Mouse (Mus musculus): ENCODE results near the gene Rbl2. TPM values are rescaled to one million over a fixed set of nuclear protein-coding genes. Genes with fewer than 3 reads are reported as not detected.
A peak's percentile ranks its signal among the peaks of the same experiment; 100 is the strongest.

Gene Rbl2
- polyA plus RNA-seq, 1 experiment from 2014 or later = 17.3 TPM

DNA sequence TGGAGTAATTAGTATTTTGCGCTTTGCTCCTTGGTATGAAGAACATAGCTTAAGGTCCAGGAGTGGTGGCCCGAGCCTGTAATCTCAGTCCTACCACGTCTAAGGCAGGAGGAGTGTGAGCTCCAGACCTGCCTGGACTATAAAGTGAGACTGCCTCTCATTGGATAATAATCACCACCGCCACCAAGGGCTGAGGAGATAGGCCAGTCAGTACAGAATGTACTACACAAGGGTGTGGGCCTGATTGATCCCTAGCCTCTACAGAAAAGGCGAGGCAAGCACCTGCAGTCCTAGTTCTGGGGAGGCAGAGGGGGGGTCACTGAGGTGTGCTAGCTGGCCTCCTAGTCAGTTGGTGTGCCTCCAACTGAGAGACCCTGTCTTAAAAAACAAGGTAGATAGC lies 44.6 kb downstream of the Rbl2 start:
- no peaks in the 10 kb centered on the region for H3K9me3 ChIP-seq
- no peaks in the 10 kb centered on the region for H3K4me1 ChIP-seq
- no peak overlapping the region for H3K4me2 ChIP-seq
- H3K4me3 ChIP-seq (replicated peaks) = no peak overlapping the region
- peaks cover 47% of the 10 kb centered on the region for H3K36me3 ChIP-seq (replicated peaks)
- no peak overlapping the region for H3K9ac ChIP-seq
- H3K27ac ChIP-seq = no peak overlapping the region
- no peak for ATAC-seq (ENCODE audit: low FRiP score)
- WGBS = 92% methylated on average over 5 of the region's 5 CpGs
- H3K27me3 ChIP-seq = no peaks in the 10 kb centered on the region

DNA sequence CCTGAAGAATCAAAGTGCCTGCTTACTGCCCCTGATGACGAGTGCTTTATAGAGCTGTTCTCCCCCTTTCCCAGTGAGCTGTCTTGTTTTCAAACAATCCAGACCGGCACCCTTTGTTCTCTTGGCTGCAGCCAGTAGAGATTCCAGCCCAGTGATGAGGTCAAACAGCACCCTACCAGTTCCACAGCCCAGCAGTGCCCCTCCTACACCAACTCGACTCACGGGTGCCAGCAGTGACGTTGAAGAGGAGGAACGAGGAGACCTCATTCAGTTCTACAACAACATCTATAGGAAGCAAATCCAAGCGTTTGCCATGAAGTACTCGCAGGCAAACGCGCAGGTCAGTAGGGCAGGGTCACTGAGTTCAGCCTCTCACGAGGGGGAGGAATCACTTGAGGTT lies 45.1 kb downstream of the Rbl2 start:
- Histone ChIP-seq H3K9me3 (no peaks in the 10 kb centered on the region), H3K36me3 (replicated peaks) (peaks cover 52% of the 10 kb centered on the region), H3K4me2 (no peak overlapping the region), H3K4me3 (replicated peaks) (no peak overlapping the region), H3K27ac (no peak overlapping the region), H3K9ac (no peak overlapping the region), H3K27me3 (no peaks in the 10 kb centered on the region), H3K4me1 (no peaks in the 10 kb centered on the region)
- ATAC-seq (ENCODE audit: low FRiP score) = no peak
- 85% methylated on average over 11 of the region's 11 CpGs for WGBS

DNA sequence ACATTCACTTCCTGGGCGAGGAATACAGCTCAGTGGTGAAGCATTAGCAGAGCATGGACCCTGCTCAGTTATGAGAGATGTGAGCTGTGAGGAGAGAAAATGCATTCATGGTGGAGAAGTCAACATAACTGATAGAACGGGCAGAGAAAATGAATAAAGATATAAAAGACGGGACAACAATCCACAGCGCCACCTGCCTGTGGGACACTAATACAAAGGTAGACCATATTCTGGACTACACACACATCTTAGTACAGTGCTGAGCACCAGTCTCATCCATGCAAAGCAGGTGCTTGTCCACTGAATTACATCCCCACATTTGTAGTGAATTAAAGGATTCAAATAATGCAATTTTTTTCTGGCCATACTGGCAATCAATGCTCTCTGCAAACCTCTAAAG lies 47.7 kb downstream of the Rbl2 start:
- ATAC-seq (ENCODE audit: low FRiP score) = no peak
- no peaks in the 10 kb centered on the region for H3K27me3 ChIP-seq
- H3K4me3 ChIP-seq (replicated peaks) = no peak overlapping the region
- H3K27ac ChIP-seq = no peak overlapping the region
- no peaks in the 10 kb centered on the region for H3K4me1 ChIP-seq
- H3K36me3 ChIP-seq (replicated peaks) = peaks cover 68% of the 10 kb centered on the region
- no peaks in the 10 kb centered on the region for H3K9me3 ChIP-seq
- WGBS = 93% methylated on average over 4 of the region's 4 CpGs
- H3K9ac ChIP-seq = no peak overlapping the region
- no peak overlapping the region for H3K4me2 ChIP-seq

DNA sequence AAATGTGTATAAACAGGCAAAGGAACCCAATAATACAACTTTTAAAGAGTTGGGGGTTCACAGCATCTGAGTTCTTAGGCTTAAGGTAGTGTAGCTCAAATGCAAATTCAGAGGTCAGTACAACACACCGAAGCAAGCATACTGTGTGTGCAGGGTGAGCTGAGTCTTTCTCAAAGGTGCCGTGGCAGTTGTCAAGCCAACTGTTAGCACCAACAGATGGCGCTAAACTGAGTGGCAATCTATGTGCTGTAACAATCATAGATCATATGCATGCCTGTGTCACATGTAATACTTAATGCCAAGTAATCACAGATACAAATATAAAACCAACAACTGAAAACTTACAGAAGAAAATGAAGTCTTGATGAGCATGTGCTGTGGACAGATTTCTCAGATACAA lies 48.3 kb downstream of the Rbl2 start:
- no peaks in the 10 kb centered on the region for H3K9me3 ChIP-seq
- 78% methylated on average over 3 of the region's 3 CpGs for WGBS
- peaks cover 69% of the 10 kb centered on the region for H3K36me3 ChIP-seq (replicated peaks)
- H3K4me1 ChIP-seq = no peaks in the 10 kb centered on the region
- no peak overlapping the region for H3K4me2 ChIP-seq
- no peak overlapping the region for H3K4me3 ChIP-seq (replicated peaks)
- H3K9ac ChIP-seq = no peak overlapping the region
- H3K27me3 ChIP-seq = no peaks in the 10 kb centered on the region
- no peak overlapping the region for H3K27ac ChIP-seq
- no peak for ATAC-seq (ENCODE audit: low FRiP score)

DNA sequence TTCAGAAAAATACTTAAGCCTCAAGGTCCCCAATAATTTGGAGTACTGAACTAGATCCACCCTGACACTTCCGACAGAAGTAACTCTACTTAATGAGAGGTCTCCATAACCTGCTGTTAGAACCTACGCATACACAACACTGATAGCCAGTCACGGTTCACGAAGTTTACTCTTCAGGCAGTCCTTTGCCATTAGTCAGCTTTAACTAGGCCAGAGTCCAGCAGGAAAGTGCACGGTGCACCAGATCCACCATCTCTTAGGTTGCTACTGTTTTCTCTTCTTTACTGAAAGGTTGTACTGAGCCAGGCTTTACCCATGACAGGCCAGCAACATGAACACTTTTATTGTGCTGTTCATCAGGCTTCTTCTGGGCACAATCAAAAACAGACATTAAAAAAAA lies 54.5 kb downstream of the Rbl2 start:
- ATAC-seq (ENCODE audit: low FRiP score) = no peak
- Histone ChIP-seq H3K4me3 (replicated peaks) (no peak overlapping the region), H3K36me3 (replicated peaks) (peaks cover 89% of the 10 kb centered on the region), H3K27ac (no peak overlapping the region), H3K27me3 (no peaks in the 10 kb centered on the region), H3K4me1 (no peaks in the 10 kb centered on the region), H3K9me3 (no peaks in the 10 kb centered on the region), H3K4me2 (no peak overlapping the region), H3K9ac (no peak overlapping the region)
- WGBS = 95% methylated on average over 5 of the region's 5 CpGs

DNA sequence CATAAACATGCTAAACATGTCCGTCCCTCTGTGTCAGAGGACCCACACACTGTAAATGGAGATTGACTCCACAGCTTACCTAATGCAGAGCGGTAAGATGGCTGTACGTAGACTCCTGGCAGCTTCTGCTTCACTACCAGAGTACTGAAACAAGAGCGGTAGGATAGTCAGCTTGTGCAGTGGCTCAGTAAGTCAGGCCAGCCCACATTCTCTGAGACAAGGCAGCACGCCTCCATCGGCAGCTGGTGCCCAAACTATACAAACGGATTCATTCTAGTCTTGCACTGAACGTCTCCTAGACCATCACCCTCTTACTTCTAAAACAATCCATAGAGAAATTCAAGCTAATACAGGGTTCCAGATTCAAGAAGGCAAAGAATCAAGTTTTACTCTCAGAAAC lies 56.9 kb downstream of the Rbl2 start:
- ATAC-seq (ENCODE audit: low FRiP score) = no peak
- Histone ChIP-seq H3K4me1 (no peaks in the 10 kb centered on the region), H3K4me2 (no peak overlapping the region), H3K36me3 (replicated peaks) (peaks cover 75% of the 10 kb centered on the region), H3K9me3 (no peaks in the 10 kb centered on the region), H3K27me3 (no peaks in the 10 kb centered on the region), H3K27ac (no peak overlapping the region), H3K9ac (no peak overlapping the region), H3K4me3 (replicated peaks) (no peak overlapping the region)
- WGBS = 96% methylated on average over 8 of the region's 8 CpGs

DNA sequence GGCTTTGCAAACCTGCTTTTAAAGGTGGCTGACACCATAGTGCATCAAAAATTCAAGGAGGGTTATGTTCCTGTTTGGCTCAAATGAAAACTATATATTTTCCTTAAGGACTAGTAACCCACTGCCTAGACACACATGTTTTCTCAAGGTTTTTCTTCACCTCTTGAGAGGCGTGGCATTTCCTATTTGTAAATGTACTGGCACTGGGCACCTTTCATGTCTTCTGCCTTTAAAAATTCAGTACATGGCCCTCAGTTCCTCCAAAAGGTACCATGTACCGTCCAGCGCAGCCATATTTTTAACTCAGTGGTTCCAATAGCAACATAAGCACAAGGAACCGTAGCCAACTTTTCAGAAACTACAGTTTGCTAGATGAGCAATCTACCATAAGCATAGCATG lies 62.9 kb downstream of the Rbl2 start:
- no peaks in the 10 kb centered on the region for H3K27me3 ChIP-seq
- H3K27ac ChIP-seq = no peak overlapping the region
- ATAC-seq (ENCODE audit: low FRiP score) = no peak
- WGBS = 79% methylated on average over 4 of the region's 4 CpGs
- H3K9ac ChIP-seq = peak overlapping the region; percentile 83; the same call in 1 of the 2 replicates
- H3K9me3 ChIP-seq = no peaks in the 10 kb centered on the region
- peak overlapping the region; percentile 72 for H3K4me2 ChIP-seq
- peak overlapping the region; percentile 89 for H3K4me3 ChIP-seq (replicated peaks)
- peaks cover 17% of the 10 kb centered on the region for H3K4me1 ChIP-seq
- peaks cover 24% of the 10 kb centered on the region for H3K36me3 ChIP-seq (replicated peaks)

DNA sequence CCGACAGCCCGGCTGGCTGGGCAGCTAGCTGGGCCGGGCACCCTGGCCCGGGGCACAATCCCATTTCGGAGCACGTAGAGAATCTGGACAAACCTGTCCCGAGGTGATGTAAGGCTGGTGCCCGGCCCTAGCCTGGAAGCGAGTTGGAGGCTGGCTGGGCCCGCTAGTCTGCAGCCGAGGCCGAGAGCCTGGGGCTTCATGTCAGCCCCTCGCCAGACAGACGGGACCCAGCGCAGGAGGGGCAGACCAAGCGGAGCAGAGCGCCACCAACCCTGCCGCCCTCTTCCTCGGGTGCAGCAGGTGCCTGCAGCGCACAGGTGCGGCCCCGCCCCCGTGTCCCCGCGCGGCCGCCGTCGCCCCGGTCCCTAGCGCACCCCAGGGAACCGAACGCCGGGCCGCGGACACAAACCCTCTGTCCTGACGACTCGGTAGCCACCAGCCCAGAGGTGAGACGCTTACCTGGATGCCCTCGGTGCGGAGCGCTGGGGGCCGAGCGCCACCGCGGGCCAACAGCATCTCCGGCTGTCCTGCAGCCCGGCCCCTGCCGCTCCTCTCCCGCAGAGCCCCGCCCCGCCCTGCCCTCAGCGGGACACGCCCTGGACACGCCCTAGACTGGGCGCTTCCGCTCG lies 63.7 kb downstream of the Rbl2 start:
- under 1% methylated on average over 37 of the region's 58 CpGs for WGBS
- H3K4me2 ChIP-seq = peak overlapping the region; percentile 72

DNA sequence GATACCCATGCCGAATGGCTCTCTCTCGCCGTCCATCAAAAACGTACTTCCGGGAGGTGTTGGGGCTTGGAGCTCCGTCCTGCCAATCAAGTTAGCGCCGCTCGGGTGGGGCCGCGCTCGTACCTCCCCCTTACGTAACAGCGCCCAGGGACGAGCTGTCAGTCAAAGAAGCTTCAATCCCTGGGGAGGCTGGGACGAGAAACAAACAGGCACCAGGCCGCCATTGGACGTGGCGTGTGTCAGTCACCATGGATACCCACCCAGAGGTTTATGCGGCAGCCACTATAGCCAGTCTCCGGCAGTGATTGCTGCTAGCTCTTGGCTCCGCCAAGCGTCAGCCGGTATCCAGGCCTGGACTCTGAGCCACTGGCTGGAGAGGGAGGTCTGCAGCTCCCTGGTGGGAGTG lies 64.2 kb downstream of the Rbl2 start:
- Histone ChIP-seq H3K9ac (no peak overlapping the region), H3K36me3 (replicated peaks) (peaks cover 11% of the 10 kb centered on the region; the same call in 1 of the 2 replicates), H3K27me3 (no peaks in the 10 kb centered on the region), H3K4me2 (peak overlapping the region; percentile 45), H3K9me3 (no peaks in the 10 kb centered on the region), H3K4me1 (peaks cover 17% of the 10 kb centered on the region), H3K4me3 (replicated peaks) (peak overlapping the region; percentile 89), H3K27ac (peak overlapping the region; percentile 74)
- WGBS = under 1% methylated on average over 24 of the region's 24 CpGs
- peak; percentile 97 for ATAC-seq (ENCODE audit: low FRiP score)

More for the DNA sequence above, 63.7 kb downstream of the Rbl2 start:
- peak overlapping the region; percentile 83 for H3K9ac ChIP-seq
- H3K27me3 ChIP-seq = no peaks in the 10 kb centered on the region
- peaks cover 17% of the 10 kb centered on the region for H3K4me1 ChIP-seq
- H3K36me3 ChIP-seq (replicated peaks) = peaks cover 17% of the 10 kb centered on the region
- no peaks in the 10 kb centered on the region for H3K9me3 ChIP-seq
- peak overlapping the region; percentile 48 for H3K27ac ChIP-seq
- peak overlapping the region; percentile 89 for H3K4me3 ChIP-seq (replicated peaks)
- ATAC-seq (ENCODE audit: low FRiP score) = no peak; the same call in 1 of the 2 replicates

DNA sequence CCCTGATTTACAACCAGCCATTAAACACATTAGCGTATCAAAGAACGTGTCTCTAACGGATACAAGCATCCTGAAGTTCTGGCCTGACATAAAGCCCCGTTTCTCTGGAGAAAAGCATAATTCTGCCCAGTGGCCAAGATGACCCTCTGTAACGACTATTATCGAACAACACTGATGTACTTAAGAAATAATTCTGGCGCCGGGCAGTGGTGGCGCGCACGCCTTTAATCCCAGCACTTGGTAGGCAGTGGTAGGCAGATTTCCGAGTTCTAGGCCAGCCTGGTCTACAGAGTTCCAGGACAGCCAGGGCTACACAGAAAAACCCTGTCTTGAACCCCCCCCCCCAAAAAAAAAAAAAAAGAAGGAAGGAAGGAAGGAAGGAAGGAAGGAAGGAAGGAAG lies 64.8 kb downstream of the Rbl2 start:
- Histone ChIP-seq H3K4me3 (replicated peaks) (peak overlapping the region; percentile 89; the same call in 1 of the 2 replicates), H3K27ac (peak overlapping the region; percentile 74), H3K4me1 (peaks cover 17% of the 10 kb centered on the region), H3K9me3 (no peaks in the 10 kb centered on the region), H3K9ac (no peak overlapping the region), H3K27me3 (no peaks in the 10 kb centered on the region), H3K36me3 (replicated peaks) (peaks cover 5% of the 10 kb centered on the region; the same call in 1 of the 2 replicates), H3K4me2 (peak overlapping the region; percentile 45)
- WGBS = 51% methylated on average over 12 of the region's 12 CpGs
- ATAC-seq (ENCODE audit: low FRiP score) = no peak

DNA sequence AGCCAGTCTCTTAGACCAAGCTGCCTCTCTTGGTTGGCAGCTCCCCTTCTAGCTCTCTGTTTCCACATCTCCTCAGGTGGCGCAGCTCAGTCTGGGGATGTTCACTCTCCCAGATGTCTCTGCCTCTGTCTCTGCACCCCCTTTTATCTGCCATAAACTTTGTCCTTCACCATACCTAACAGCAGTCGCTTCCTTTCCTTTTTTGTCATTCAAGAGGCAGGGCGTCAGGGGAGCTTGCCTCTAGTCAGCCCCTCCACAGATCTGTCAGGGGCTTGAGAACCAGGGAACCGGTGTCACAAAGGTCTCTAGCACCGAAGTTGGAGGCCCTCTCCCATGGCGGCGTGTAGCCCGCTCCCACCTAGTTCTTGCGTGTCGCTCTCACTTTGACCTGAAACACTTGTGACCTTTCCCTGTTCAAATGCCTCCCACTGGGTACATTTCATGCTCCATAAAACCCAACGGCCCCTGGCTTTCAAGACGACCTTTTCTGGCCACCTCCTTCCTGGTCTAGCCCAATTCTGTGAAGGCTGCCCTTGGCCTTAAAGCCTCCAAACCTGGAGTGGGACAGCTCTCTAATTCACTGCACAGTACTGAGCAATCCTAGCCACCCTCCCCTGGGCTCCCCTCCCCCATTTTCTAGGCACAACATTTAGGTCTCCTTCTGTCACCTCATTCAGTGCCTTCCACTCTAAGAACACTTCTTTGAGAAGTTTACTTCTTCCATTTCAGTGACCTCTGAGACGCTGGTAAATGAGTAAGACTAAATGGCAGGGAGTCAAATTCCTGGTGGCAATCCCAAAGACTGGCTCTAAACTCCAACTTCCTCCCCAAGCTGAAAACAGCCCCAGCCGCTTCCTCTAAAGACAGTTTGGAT lies 65.7 kb downstream of the Rbl2 start:
- ATAC-seq (ENCODE audit: low FRiP score) = no peak
- Histone ChIP-seq H3K9me3 (no peaks in the 10 kb centered on the region), H3K4me2 (no peak overlapping the region), H3K9ac (no peak overlapping the region), H3K4me1 (peaks cover 17% of the 10 kb centered on the region), H3K36me3 (replicated peaks) (0 out of 2 replicates have a peak, but pooled peaks cover 5% of the 10 kb centered on the region), H3K4me3 (replicated peaks) (no peak overlapping the region), H3K27ac (peak overlapping the region; percentile 48; the same call in 1 of the 2 replicates), H3K27me3 (no peaks in the 10 kb centered on the region)
- 64% methylated on average over 14 of the region's 14 CpGs for WGBS

DNA sequence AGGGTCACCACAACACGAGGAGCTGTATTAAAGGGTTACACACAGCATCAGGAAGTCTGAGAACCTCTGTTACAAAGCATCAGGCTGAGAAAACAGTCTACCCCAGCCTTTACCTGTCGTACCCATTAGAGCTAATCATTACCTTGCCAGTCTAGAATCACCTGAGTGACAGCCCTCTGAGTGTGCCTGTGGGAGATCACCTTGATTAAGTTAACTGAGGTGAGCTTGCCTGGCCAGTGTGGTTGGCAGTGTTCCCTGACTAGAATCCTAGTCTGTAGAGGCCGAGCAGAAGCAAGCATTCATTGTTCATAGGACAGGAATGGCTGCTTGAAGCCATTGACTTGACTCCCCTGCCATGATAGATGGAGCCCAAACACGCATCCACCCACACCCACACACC lies 71.0 kb downstream of the Rbl2 start:
- no peak overlapping the region for H3K27ac ChIP-seq
- H3K4me3 ChIP-seq (replicated peaks) = no peak overlapping the region
- H3K9me3 ChIP-seq = no peaks in the 10 kb centered on the region
- no peaks in the 10 kb centered on the region for H3K4me1 ChIP-seq
- no peak overlapping the region for H3K4me2 ChIP-seq
- H3K36me3 ChIP-seq (replicated peaks) = no peaks in the 10 kb centered on the region
- ATAC-seq (ENCODE audit: low FRiP score) = no peak
- H3K27me3 ChIP-seq = no peaks in the 10 kb centered on the region
- no peak overlapping the region for H3K9ac ChIP-seq
- WGBS = 88% methylated on average over 4 of the region's 4 CpGs

Data from forebrain, embryonic 12.5 days (tissue).